ENCODE assay signal across 8 mouse cellular contexts in the genomic region with DNA sequence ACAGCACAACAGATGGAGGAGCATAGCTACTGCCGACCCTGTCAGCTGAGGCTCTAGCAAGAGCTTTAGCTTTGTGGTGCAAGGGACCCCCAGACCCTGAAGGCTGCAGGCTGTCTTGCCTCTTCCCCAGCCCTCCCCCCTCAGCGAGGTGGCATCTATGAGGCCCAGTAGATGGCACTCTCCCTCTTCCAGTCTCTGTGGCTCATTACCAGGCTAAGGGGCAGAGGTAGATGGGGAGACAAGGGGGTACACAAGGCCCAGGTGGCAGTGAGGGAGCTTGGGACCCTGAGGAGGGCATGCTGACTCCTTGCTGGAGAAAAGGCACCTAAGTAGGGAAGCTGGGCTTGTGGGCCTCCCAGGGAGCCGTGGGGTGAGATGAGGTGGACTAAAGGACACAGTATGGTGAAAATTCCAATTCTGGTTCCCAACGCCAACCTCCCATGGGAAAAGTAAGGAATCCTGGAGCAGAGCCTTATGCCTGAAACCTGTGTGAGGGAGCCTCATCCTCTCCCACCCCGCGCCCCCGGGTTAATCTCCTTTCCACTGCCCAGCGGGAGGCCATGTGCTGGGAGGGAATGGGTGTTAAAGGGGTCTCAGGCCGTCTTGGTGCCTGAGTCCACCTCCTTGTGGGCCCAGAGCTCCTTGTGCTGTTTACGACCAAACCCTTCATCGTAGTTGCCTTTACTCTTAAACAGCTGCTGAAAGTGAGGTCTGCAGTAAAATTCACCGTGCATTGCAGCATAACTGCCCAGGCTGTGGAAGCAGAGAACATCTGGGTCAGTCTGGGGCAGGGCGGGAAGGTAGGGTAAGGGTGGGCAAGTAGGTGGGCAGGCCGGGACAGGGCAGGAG. TPM values are rescaled to one million over a fixed set of nuclear protein-coding genes. Genes with fewer than 3 reads are reported as not detected.
DNase-seq lines count a peak whose midpoint lies in the region; ATAC-seq and TF ChIP-seq lines count a peak whose summit lies in the region.

No protein-coding gene starts in this region.

- no peaks in the 10 kb centered on the region for H3K27me3 ChIP-seq in embryonic facial prominence, embryonic 15.5 days
- no peaks in the 10 kb centered on the region for H3K27me3 ChIP-seq in intestine, postnatal 0 days (replicated peaks; ENCODE audit: control insufficient read depth, insufficient read depth, low read length)
- H3K27me3 ChIP-seq in splenic B cell, adult 2 months (ENCODE audit: control insufficient read depth, insufficient read depth, low read length, poor library complexity, severe bottlenecking), result no peaks in the 10 kb centered on the region

- no peaks in the 10 kb centered on the region for H3K9me3 ChIP-seq in embryonic facial prominence, embryonic 15.5 days (replicated peaks)
- no peaks in the 10 kb centered on the region for H3K9me3 ChIP-seq in intestine, postnatal 0 days (ENCODE audit: control insufficient read depth)

- WGBS in embryonic facial prominence, embryonic 15.5 days, result 48% methylated on average over 14 of the region's 14 CpGs
- 60% methylated on average over 14 of the region's 14 CpGs for WGBS in intestine, postnatal 0 days

- DNase-seq in frontal cortex, postnatal 10 days (ENCODE audit: low spot score in 2 of 2), result no peak
- peak; percentile 50 for DNase-seq in lung, postnatal 36 days
- DNase-seq in splenic B cell, adult 2 months (ENCODE audit: low read depth, low spot score), result peak; percentile 79
- no peak for DNase-seq in layer of hippocampus, adult 9-10 months (ENCODE audit: low spot score)

- peaks cover 45% of the 10 kb centered on the region for H3K4me1 ChIP-seq in embryonic facial prominence, embryonic 15.5 days
- H3K4me1 ChIP-seq in intestine, postnatal 0 days (replicated peaks; ENCODE audit: control insufficient read depth, insufficient read depth, low read length), result no peaks in the 10 kb centered on the region

- peak overlapping the region; percentile 97 for H3K27ac ChIP-seq in embryonic facial prominence, embryonic 15.5 days (replicated peaks)
- no peak overlapping the region for H3K27ac ChIP-seq in intestine, postnatal 0 days (ENCODE audit: low read depth, low read length)

- H3K4me3 ChIP-seq in embryonic facial prominence, embryonic 15.5 days (replicated peaks), result peak overlapping the region; percentile 80
- H3K4me3 ChIP-seq in intestine, postnatal 0 days (ENCODE audit: low read depth, low read length), result no peak overlapping the region; the same call in 1 of the 2 replicates

- peak; percentile 77 for TF ChIP-seq CTCF in intestine, postnatal 0 days (IDR thresholded peaks at IDR 0.05; ENCODE audit: low read depth)

- peak overlapping the region; percentile 86 for H3K4me2 ChIP-seq in embryonic facial prominence, embryonic 15.5 days (replicated peaks)
- peak overlapping the region; percentile 89 for H3K4me2 ChIP-seq in intestine, postnatal 0 days (replicated peaks; ENCODE audit: low read depth)

- peak; percentile 22; the same call in 1 of the 2 replicates for ATAC-seq in frontal cortex, adult (ENCODE audit: low TSS enrichment)
- ATAC-seq in CD4-positive, CD25-positive, alpha-beta regulatory T cell, adult 4 months, result peak; percentile 19
- no peak for ATAC-seq in embryonic facial prominence, embryonic 15.5 days (ENCODE audit: insufficient number of reproducible peaks, low FRiP score, low TSS enrichment, low read depth)
- no peak for ATAC-seq in intestine, postnatal 0 days

- peaks cover 53% of the 10 kb centered on the region for H3K36me3 ChIP-seq in embryonic facial prominence, embryonic 15.5 days
- H3K36me3 ChIP-seq in intestine, postnatal 0 days (ENCODE audit: control insufficient read depth, insufficient read depth), result peaks cover 34% of the 10 kb centered on the region
- H3K36me3 ChIP-seq in splenic B cell, adult 2 months (ENCODE audit: control insufficient read depth, insufficient read depth, low read length, poor library complexity, severe bottlenecking), result peaks cover 19% of the 10 kb centered on the region

- H3K9ac ChIP-seq in embryonic facial prominence, embryonic 15.5 days, result no peak overlapping the region
- peak overlapping the region; percentile 71; the same call in 1 of the 2 replicates for H3K9ac ChIP-seq in intestine, postnatal 0 days (ENCODE audit: low read depth, low read length)

RNA-seq across cellular contexts. Expression of gene Gm10840, which starts 2.3 kb away (rescaled TPM):
- polyA plus RNA-seq in CD4-positive, CD25-positive, alpha-beta regulatory T cell, adult 4 months (2017; shearing (Covaris generic)), result not detected
- 0.71 TPM in 1 of 2 replicates, not detected in the other for polyA plus RNA-seq in embryonic facial prominence, embryonic 15.5 days (2015; fragmentation: Nextera tagmentation; extraction: Ambion mirVana)
- polyA plus RNA-seq in intestine, postnatal 0 days (2015; fragmentation: Nextera tagmentation; extraction: Ambion mirVana), result not detected in 2 replicates

RNA-seq across cellular contexts. Expression of gene Limd2, which starts 2.4 kb away (rescaled TPM):
- 100 to 1,000 TPM; 597 to 715 TPM for polyA plus RNA-seq in CD4-positive, CD25-positive, alpha-beta regulatory T cell, adult 4 months (2017; shearing (Covaris generic))
- 250 and 257 TPM in 2 replicates for polyA plus RNA-seq in embryonic facial prominence, embryonic 15.5 days (2015; fragmentation: Nextera tagmentation; extraction: Ambion mirVana)
- 32.6 and 34.6 TPM in 2 replicates for polyA plus RNA-seq in intestine, postnatal 0 days (2015; fragmentation: Nextera tagmentation; extraction: Ambion mirVana)

RNA-seq across cellular contexts. Expression of gene Strada, which starts 43.7 kb away (rescaled TPM):
- polyA plus RNA-seq in CD4-positive, CD25-positive, alpha-beta regulatory T cell, adult 4 months (2017; shearing (Covaris generic)), result 10 to 100 TPM; 34.5 to 40.0 TPM
- polyA plus RNA-seq in embryonic facial prominence, embryonic 15.5 days (2015; fragmentation: Nextera tagmentation; extraction: Ambion mirVana), result 28.4 and 29.3 TPM in 2 replicates
- polyA plus RNA-seq in intestine, postnatal 0 days (2015; fragmentation: Nextera tagmentation; extraction: Ambion mirVana), result 5.7 and 6.4 TPM in 2 replicates

RNA-seq across cellular contexts. Expression of gene Ccdc47, which starts 57.8 kb away (rescaled TPM):
- polyA plus RNA-seq in CD4-positive, CD25-positive, alpha-beta regulatory T cell, adult 4 months (2017; shearing (Covaris generic)), result 10 to 100 TPM; 92.6 to 96.6 TPM
- polyA plus RNA-seq in embryonic facial prominence, embryonic 15.5 days (2015; fragmentation: Nextera tagmentation; extraction: Ambion mirVana), result 88.9 and 91.8 TPM in 2 replicates
- polyA plus RNA-seq in intestine, postnatal 0 days (2015; fragmentation: Nextera tagmentation; extraction: Ambion mirVana), result 41.9 and 45.4 TPM in 2 replicates

RNA-seq across cellular contexts. Expression of gene Ddx42, which starts 58.4 kb away (rescaled TPM):
- 100 to 1,000 TPM in 1 of 2 experiments, 10 to 100 TPM in 1; 84.7 to 135 TPM for polyA plus RNA-seq in CD4-positive, CD25-positive, alpha-beta regulatory T cell, adult 4 months (2017; shearing (Covaris generic))
- polyA plus RNA-seq in embryonic facial prominence, embryonic 15.5 days (2015; fragmentation: Nextera tagmentation; extraction: Ambion mirVana), result 71.1 and 77.5 TPM in 2 replicates
- polyA plus RNA-seq in intestine, postnatal 0 days (2015; fragmentation: Nextera tagmentation; extraction: Ambion mirVana), result 28.1 and 30.0 TPM in 2 replicates

Comparison
In these comparisons a context has a peak if more than half of its experiments do, and no peak if none do; other contexts are left out.
1. ATAC-seq: peak in frontal cortex, adult (single experiment) and CD4-positive, CD25-positive, alpha-beta regulatory T cell, adult 4 months (single experiment); none in embryonic facial prominence, embryonic 15.5 days (single experiment) and intestine, postnatal 0 days (single experiment).
2. DNase-seq: peak in lung, postnatal 36 days (single experiment) and splenic B cell, adult 2 months (single experiment); none in frontal cortex, postnatal 10 days (0 of 2) and layer of hippocampus, adult 9-10 months (single experiment).